Mouse (Mus musculus) frontal cortex, postnatal 36 days (tissue): ENCODE results near the gene Myog.

Experiments used
- DNase-seq, 2 experiments: peaks; one replicate each; pipeline ENCODE4 v3.0.0; 2022; ENCODE audit warnings: low spot score in 2 of 2

Gene Myog

GRCm38 (mm10) chr1:134283108-134283507, 6.7 kb upstream of the Myog start:
- DNase-seq, result no peak

GRCm38 (mm10) chr1:134285458-134286120, 4.2 kb upstream of the Myog start:
- no peak for DNase-seq

GRCm38 (mm10) chr1:134288239-134288638, 1.6 kb upstream of the Myog start:
- DNase-seq, result no peak

- no peak for DNase-seq
These were observed 511 bp downstream of the Myog start for GRCm38 (mm10) chr1:134290300-134290699.

GRCm38 (mm10) chr1:134290909-134291308, 1.1 kb downstream of the Myog start:
- DNase-seq, result no peak

GRCm38 (mm10) chr1:134291555-134291954, 1.8 kb downstream of the Myog start:
- no peak for DNase-seq

GRCm38 (mm10) chr1:134292073-134292472, 2.3 kb downstream of the Myog start:
- DNase-seq, result no peak

GRCm38 (mm10) chr1:134292601-134293000, 2.8 kb downstream of the Myog start:
- DNase-seq, result no peak

- no peak for DNase-seq
These were observed 3.5 kb downstream of the Myog start for GRCm38 (mm10) chr1:134293276-134293675.

- DNase-seq, result no peak
These were observed 4.2 kb downstream of the Myog start for GRCm38 (mm10) chr1:134293738-134294604.

GRCm38 (mm10) chr1:134297265-134297664, 7.5 kb downstream of the Myog start:
- DNase-seq, result no peak

GRCm38 (mm10) chr1:134298636-134299411, 9.0 kb downstream of the Myog start:
- DNase-seq, result no peak

GRCm38 (mm10) chr1:134302568-134303238, 12.9 kb downstream of the Myog start:
- DNase-seq, result no peak

- no peak for DNase-seq
These were observed 15.2 kb downstream of the Myog start for GRCm38 (mm10) chr1:134304940-134305339.

- DNase-seq, result no peak
These were observed 17.6 kb downstream of the Myog start for GRCm38 (mm10) chr1:134307409-134307808.

- no peak for DNase-seq
These were observed 20.5 kb downstream of the Myog start for GRCm38 (mm10) chr1:134310291-134310690.

GRCm38 (mm10) chr1:134310729-134311128, 20.9 kb downstream of the Myog start:
- no peak for DNase-seq

GRCm38 (mm10) chr1:134311760-134312159, 22.0 kb downstream of the Myog start:
- DNase-seq, result no peak

- no peak for DNase-seq
These were observed 25.4 kb downstream of the Myog start for GRCm38 (mm10) chr1:134315181-134315580.

- no peak for DNase-seq
These were observed 26.6 kb downstream of the Myog start for GRCm38 (mm10) chr1:134316361-134316760.

- DNase-seq, result no peak
These were observed 28.5 kb downstream of the Myog start for GRCm38 (mm10) chr1:134318261-134318660.
